Mouse (Mus musculus): ENCODE measurements at regions not wholly inside any gene's neighbourhood (a gene's known extent, or its start where the extent isn't known, plus 50 kb on each side); places are given as distances from the start of the nearest gene placed in this dataset.

DNA sequence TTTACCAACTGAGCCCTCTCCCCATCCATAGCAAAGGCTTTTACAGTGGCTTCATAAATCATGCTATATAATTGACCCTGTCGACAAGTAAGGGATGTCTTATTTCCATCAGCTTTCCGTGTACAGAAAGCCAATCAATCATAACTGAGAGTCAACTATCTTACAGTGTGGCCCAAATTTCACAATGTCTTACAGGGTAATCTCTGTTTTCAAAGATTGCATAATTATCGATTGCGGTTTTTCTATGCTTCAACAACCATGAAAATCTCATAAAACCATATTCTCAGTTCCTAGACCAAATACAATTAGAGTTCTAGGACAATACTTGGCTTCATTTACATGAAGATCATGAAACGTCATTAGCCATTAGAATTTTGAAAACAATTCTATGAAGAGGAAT, 56.1 kb upstream of the Samsn1 start:
- DNase-seq (ENCODE audit: low read depth, low spot score) = no peak

GRCm38 (mm10) chr16:76076231-76076630, 54.1 kb upstream of the Samsn1 start:
- no peak for DNase-seq (ENCODE audit: low read depth, low spot score)
